Mouse (Mus musculus) spleen, adult 2 months (tissue): ENCODE results near the gene Cacnb2. TPM values are rescaled to one million over a fixed set of nuclear protein-coding genes. Genes with fewer than 3 reads are reported as not detected.

Experiments used
- DNase-seq, 2 experiments: peaks; one replicate each; pipeline versions ENCODE4 v3.0.0 to v3.0.0-alpha.2; 2012 to 2021; ENCODE audit warnings: low spot score in 2 of 2, low read depth in 1 of 2
- H3K27ac ChIP-seq: fragments of 200-500 bp; 2 replicates; pipeline ENCODE4 v1.5.1; 2012; ENCODE audit warnings: low read length, inconsistent platforms; ENCODE audit not compliant: insufficient read depth
- H3K27me3 ChIP-seq: fragments of 200-500 bp; 2 replicates; pipeline ENCODE4 v1.6.1; 2012; ENCODE audit warnings: mild to moderate bottlenecking, moderate library complexity, low read length, inconsistent platforms; ENCODE audit not compliant: control insufficient read depth, insufficient read depth
- H3K36me3 ChIP-seq: fragments of 200-500 bp; 2 replicates; pipeline ENCODE4 v1.6.1; 2012; ENCODE audit warnings: mild to moderate bottlenecking, low read length, inconsistent platforms; ENCODE audit not compliant: control insufficient read depth, insufficient read depth
- H3K4me1 ChIP-seq: fragments of 200-500 bp; 2 replicates; pipeline ENCODE4 v1.6.1; 2011; ENCODE audit warnings: inconsistent platforms; ENCODE audit not compliant: control insufficient read depth, insufficient read depth, insufficient read length
- H3K4me3 ChIP-seq: fragments of 200-500 bp; 2 replicates; pipeline ENCODE4 v1.5.1; 2011; ENCODE audit warnings: mild to moderate bottlenecking, inconsistent platforms; ENCODE audit not compliant: insufficient read depth, insufficient read length; ENCODE audit errors: extremely low read depth
- CTCF ChIP-seq: fragments of 200-500 bp; IDR thresholded peaks from 2 replicates; pipeline ENCODE4 v1.5.1; 2011; ENCODE audit warnings: mild to moderate bottlenecking, inconsistent platforms; ENCODE audit not compliant: insufficient read depth, insufficient read length, insufficient replicate concordance; ENCODE audit errors: extremely low read depth
- POLR2A ChIP-seq: fragments of 200-500 bp; IDR thresholded peaks from 2 replicates; pipeline ENCODE4 v1.6.1; 2011; ENCODE audit warnings: low read depth, low read length, inconsistent platforms
- WGBS: fragments of 180-500 bp; shearing (Covaris S2); methylation state at CpG from one replicate; pipeline ENCODE4 v1.1.7; 2018; 5-methylcytosine and 5-hydroxymethylcytosine counted together
- polyA plus RNA-seq: library from polyadenylated mRNA; depleted of rRNA; stranded (reverse); fragments of >200 nt; gene quantifications from 2 replicates; pipeline ENCODE4 v1.2.3, GENCODE M21; 2012

Gene Cacnb2
- polyA plus RNA-seq, 1 experiment, result 0.37 TPM

DNA sequence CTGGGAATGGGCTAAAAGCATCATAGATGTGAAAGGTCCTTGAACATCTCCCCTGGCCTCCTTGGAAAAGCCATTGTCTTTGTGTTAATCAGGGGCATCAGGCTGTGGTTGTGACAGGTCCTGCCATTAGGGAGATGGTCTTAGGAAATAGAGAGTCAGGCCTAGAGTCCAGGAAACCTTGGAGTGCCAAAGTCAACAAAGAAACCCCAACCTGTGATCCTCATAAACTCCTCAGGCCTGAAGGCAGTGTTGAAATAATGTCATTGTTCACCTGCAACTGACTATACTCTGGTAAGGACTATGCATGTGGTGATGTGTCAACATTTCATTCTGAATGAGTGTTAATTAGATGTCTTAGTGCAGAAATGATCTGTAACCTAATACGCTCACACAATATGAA lies 255.4 kb downstream of the Cacnb2 start:
- Histone ChIP-seq H3K27me3 (no peaks in the 10 kb centered on the region), H3K27ac (no peak overlapping the region), H3K4me1 (no peaks in the 10 kb centered on the region), H3K4me3 (no peak overlapping the region), H3K36me3 (no peaks in the 10 kb centered on the region)
- TF ChIP-seq CTCF, result no peak
- no peak for TF ChIP-seq POLR2A
- DNase-seq, result no peak
- 83% methylated on average over 1 of the region's 1 CpGs for WGBS

DNA sequence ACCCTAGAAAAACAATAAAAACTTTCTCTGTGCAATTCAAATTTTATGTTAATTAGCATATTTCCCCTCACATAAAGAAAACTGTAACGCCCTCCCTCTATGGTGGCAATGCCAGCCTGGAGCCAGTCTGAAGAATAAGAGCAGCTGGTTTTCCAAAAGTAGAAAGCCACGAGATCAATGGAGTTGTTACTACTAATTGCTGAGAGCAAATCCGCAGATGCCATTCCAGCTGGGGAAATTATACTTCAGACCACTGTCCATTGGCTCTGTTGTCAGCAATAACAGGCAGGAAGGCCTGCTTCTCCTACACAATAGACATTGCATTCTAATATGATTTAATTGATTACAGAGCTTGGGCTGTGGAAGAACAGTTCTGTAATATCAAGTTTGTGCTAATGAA lies 257.5 kb downstream of the Cacnb2 start:
- Histone ChIP-seq H3K4me1 (no peaks in the 10 kb centered on the region), H3K27ac (no peak overlapping the region), H3K36me3 (no peaks in the 10 kb centered on the region), H3K4me3 (no peak overlapping the region), H3K27me3 (no peaks in the 10 kb centered on the region)
- WGBS, result 87% methylated on average over 3 of the region's 3 CpGs
- DNase-seq, result no peak
- TF ChIP-seq POLR2A (no peak), CTCF (no peak)

DNA sequence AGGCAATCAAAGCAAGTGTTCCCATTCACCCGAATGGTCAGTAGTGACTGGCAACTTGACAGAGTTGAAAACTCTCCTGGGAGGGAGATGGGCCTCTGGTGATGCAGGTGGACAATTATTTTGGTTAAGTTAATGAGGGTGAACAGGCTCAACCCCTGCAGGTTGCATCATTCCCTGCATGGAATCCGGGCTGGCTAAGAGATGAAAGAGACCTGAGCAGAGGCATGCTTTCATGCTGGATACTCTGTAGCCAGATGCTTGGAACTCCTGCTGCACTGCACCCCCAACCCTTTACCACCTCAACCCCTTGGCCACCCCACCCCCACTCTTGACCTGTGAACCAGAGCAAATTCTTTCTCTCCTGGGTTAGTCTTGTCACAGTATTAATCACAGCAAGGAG lies 258.7 kb downstream of the Cacnb2 start:
- H3K27ac ChIP-seq, result no peak overlapping the region
- WGBS, result 79% methylated on average over 2 of the region's 2 CpGs
- no peaks in the 10 kb centered on the region for H3K4me1 ChIP-seq
- H3K36me3 ChIP-seq, result no peaks in the 10 kb centered on the region
- H3K27me3 ChIP-seq, result no peaks in the 10 kb centered on the region
- TF ChIP-seq POLR2A, result no peak
- no peak for TF ChIP-seq CTCF
- no peak overlapping the region for H3K4me3 ChIP-seq
- no peak for DNase-seq

DNA sequence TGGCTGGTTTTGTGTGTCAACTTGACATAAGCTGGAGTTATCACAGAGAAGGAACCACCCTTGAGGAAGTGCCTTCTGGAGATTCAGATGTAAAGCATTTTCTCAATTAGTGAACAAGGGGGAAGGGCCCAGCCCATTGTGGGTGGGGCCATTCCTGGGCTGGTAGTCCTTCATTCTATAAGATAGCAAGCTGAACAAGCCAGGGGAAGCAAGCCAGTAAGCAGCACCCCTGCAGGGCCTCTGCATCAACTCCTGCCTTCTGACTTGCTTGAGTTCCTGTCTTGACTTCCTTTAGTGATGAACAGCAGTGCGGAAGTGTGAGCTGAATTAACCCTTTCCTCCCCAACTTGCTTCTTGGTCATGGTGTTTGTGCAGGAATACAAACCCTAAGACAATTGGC lies 260.1 kb downstream of the Cacnb2 start:
- no peak for DNase-seq
- no peak overlapping the region for H3K4me3 ChIP-seq
- 76% methylated on average over 1 of the region's 1 CpGs for WGBS
- H3K4me1 ChIP-seq, result no peaks in the 10 kb centered on the region
- no peaks in the 10 kb centered on the region for H3K36me3 ChIP-seq
- H3K27ac ChIP-seq, result no peak overlapping the region
- TF ChIP-seq CTCF, result no peak
- TF ChIP-seq POLR2A, result no peak
- H3K27me3 ChIP-seq, result no peaks in the 10 kb centered on the region

DNA sequence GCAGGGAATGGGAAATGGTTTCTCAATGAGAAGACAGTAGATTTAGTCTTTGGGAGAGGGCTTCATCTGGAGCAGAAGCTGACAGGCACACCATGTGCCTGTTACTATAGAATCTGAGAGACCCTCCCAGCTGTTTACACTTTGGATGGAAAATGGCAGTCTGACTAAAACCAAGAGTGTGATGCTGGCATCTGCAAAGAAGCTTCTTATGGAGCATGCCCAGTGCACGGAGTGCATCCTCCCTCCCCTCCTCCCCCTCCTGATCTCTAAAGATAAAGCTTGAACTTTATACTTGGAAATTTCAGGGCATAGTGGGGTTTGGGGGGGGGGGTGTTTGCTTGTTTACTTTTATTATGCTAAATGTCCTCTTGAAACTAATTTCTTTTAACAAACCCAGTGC lies 270.2 kb downstream of the Cacnb2 start:
- no peaks in the 10 kb centered on the region for H3K36me3 ChIP-seq
- TF ChIP-seq POLR2A (no peak), CTCF (no peak)
- WGBS, result 82% methylated on average over 1 of the region's 1 CpGs

DNA sequence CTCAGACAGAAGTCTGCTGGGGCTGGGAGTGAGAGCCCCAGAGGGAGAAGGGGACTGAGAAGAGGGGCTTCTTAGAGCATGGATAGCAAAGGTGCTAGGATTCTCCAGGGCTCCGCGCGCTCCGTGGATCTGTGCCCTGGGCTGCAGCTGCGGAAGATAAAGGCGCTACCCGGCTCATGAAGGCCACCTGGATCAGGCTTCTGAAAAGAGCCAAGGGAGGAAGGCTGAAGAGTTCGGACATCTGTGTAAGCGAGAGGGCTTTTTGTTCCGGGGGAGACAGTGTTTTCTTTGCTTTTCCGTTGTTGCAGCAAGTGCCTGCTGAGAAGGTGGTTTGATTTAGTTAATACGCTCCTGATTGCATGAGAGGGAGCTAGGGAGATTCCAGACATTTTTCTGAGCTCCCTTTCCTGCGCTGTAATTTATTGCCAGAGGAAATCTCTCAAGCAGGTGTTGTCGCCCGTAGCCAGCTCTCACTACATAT lies 270.9 kb downstream of the Cacnb2 start:
- Histone ChIP-seq H3K36me3 (no peaks in the 10 kb centered on the region), H3K4me1 (no peaks in the 10 kb centered on the region), H3K4me3 (no peak overlapping the region), H3K27me3 (no peaks in the 10 kb centered on the region), H3K27ac (no peak overlapping the region)
- TF ChIP-seq CTCF, result no peak
- no peak for TF ChIP-seq POLR2A
- WGBS, result 88% methylated on average over 15 of the region's 15 CpGs
- DNase-seq, result no peak

More for the DNA sequence above, 270.2 kb downstream of the Cacnb2 start:
- no peaks in the 10 kb centered on the region for H3K4me1 ChIP-seq
- DNase-seq, result no peak
- no peaks in the 10 kb centered on the region for H3K27me3 ChIP-seq
- no peak overlapping the region for H3K4me3 ChIP-seq
- H3K27ac ChIP-seq, result no peak overlapping the region

DNA sequence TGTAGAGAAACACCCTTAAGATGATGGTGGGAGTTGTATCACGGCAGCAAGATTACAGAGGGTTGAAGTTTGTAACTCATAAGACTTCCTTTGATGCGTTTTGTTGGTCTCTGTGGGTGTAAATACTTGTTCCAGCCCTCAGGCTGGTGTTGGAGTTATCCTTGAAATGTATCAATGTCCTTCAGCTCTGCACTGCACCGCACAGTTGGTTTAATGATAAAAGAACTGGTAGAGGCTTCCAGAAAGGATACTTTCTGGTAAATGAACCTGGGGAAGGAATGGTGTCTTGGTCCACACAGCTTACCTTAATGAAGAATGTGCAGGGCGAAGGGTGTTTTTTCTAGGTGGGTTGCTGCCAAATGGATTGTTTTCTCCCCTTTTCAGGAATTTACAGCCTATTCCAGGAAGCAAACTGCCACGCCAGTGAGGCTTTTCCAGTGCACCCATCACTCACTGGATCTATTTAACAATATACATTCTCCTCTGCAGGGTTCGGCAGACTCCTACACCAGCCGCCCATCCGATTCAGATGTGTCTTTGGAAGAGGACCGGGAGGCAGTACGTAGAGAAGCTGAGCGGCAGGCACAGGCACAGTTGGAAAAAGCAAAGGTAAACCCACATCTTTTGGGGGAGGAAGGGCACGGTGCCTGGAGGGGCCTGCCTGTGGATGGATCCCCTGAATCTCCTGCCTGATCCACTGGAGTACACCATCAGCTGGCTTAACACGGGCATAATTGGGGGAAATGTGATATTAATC lies 271.6 kb downstream of the Cacnb2 start:
- 84% methylated on average over 13 of the region's 13 CpGs for WGBS
- Histone ChIP-seq H3K27ac (no peak overlapping the region), H3K36me3 (no peaks in the 10 kb centered on the region), H3K4me1 (no peaks in the 10 kb centered on the region), H3K4me3 (no peak overlapping the region), H3K27me3 (no peaks in the 10 kb centered on the region)
- no peak for DNase-seq
- TF ChIP-seq POLR2A, result no peak
- no peak for TF ChIP-seq CTCF
